ENCODE assay signal across 15 mouse cellular contexts in genomic region chr10:79991099-79991498, GRCm38 (mm10). TPM values are rescaled to one million over a fixed set of nuclear protein-coding genes. Genes with fewer than 3 reads are reported as not detected.
DNase-seq lines count a peak whose midpoint lies in the region; ATAC-seq and TF ChIP-seq lines count a peak whose summit lies in the region.
"Had no signal": no experiment of that assay in that cellular context is flagged by ENCODE, and none has a peak within 500 bp of the region (broad histone marks: within the 10 kb centered on the region; RNA-seq: fewer than 3 reads in every experiment).

No protein-coding gene starts in this region.

- DNase-seq in cerebellum, adult 11 months, result peak; percentile 13
- DNase-seq in cerebellum, adult 11-12 months, result no peak
- no peak for DNase-seq in kidney, postnatal 0 days (ENCODE audit: low spot score)
- DNase-seq in kidney, adult 18-20 months, result no peak
- no peak for DNase-seq in thymus, adult 2 months
- DNase-seq in layer of hippocampus, adult 11-12 months (ENCODE audit: low spot score), result no peak
- DNase-seq: cerebellum, postnatal 10 days; gastrocnemius, postnatal 10 days; thymus, postnatal 4 days had no signal

- H3K4me2 ChIP-seq in kidney, postnatal 0 days (ENCODE audit: low read length), result peak overlapping the region; percentile 87
- no peak overlapping the region for H3K4me2 ChIP-seq in intestine, postnatal 0 days (replicated peaks; ENCODE audit: low read depth)
- H3K4me2 ChIP-seq: hindbrain, embryonic 14.5 days; limb, embryonic 15.5 days; midbrain, embryonic 13.5 days had no signal

- 70% methylated on average over 12 of the region's 12 CpGs for WGBS in kidney, postnatal 0 days
- 73% methylated on average over 12 of the region's 12 CpGs for WGBS in intestine, postnatal 0 days
- 95% methylated on average over 12 of the region's 12 CpGs for WGBS in thymus, adult 2 months

- no peaks in the 10 kb centered on the region for H3K27me3 ChIP-seq in kidney, postnatal 0 days (ENCODE audit: insufficient read depth, low read length)
- peaks cover 22% of the 10 kb centered on the region for H3K27me3 ChIP-seq in E14TG2a.4 (ENCODE audit: insufficient read depth, low read length)
- H3K27me3 ChIP-seq in intestine, postnatal 0 days (replicated peaks; ENCODE audit: control insufficient read depth, insufficient read depth, low read length), result no peaks in the 10 kb centered on the region
- no peaks in the 10 kb centered on the region for H3K27me3 ChIP-seq in thymus, adult 2 months (ENCODE audit: control insufficient read depth, insufficient read depth, low read length)
- H3K27me3 ChIP-seq: limb, embryonic 15.5 days had no signal

- no peak overlapping the region for H3K9ac ChIP-seq in kidney, postnatal 0 days (ENCODE audit: low read depth, low read length)
- H3K9ac ChIP-seq in intestine, postnatal 0 days (ENCODE audit: low read depth, low read length), result no peak overlapping the region
- H3K9ac ChIP-seq: hindbrain, embryonic 14.5 days; limb, embryonic 15.5 days; midbrain, embryonic 13.5 days had no signal

- no peak for TF ChIP-seq POLR2A in thymus, adult 2 months (IDR thresholded peaks at IDR 0.05; ENCODE audit: control insufficient read depth, extremely low read depth, insufficient read depth, low read length, poor library complexity)

- H3K4me3 ChIP-seq in kidney, postnatal 0 days (replicated peaks; ENCODE audit: low read depth, low read length), result no peak overlapping the region
- peak overlapping the region; percentile 35; the same call in 1 of the 2 replicates for H3K4me3 ChIP-seq in E14TG2a.4 (replicated peaks; ENCODE audit: low read length)
- peak overlapping the region; percentile 2; the same call in 1 of the 2 replicates for H3K4me3 ChIP-seq in intestine, postnatal 0 days (ENCODE audit: low read depth, low read length)
- H3K4me3 ChIP-seq in thymus, adult 2 months (ENCODE audit: control insufficient read depth, insufficient read depth, low read length), result no peak overlapping the region
- H3K4me3 ChIP-seq: erythroblast, embryonic 14.5 days; limb, embryonic 15.5 days; midbrain, embryonic 13.5 days had no signal

- H3K9me3 ChIP-seq in kidney, postnatal 0 days (replicated peaks; ENCODE audit: low read length), result no peaks in the 10 kb centered on the region
- H3K9me3 ChIP-seq in E14TG2a.4 (ENCODE audit: low read length), result peaks cover 5% of the 10 kb centered on the region
- H3K9me3 ChIP-seq in intestine, postnatal 0 days (ENCODE audit: control insufficient read depth), result no peaks in the 10 kb centered on the region
- H3K9me3 ChIP-seq: limb, embryonic 15.5 days; midbrain, embryonic 13.5 days had no signal

- H3K4me1 ChIP-seq in kidney, postnatal 0 days (replicated peaks; ENCODE audit: insufficient read depth, low read length), result peaks cover 25% of the 10 kb centered on the region
- peaks cover 69% of the 10 kb centered on the region for H3K4me1 ChIP-seq in E14TG2a.4 (replicated peaks; ENCODE audit: low read depth, low read length)
- H3K4me1 ChIP-seq in intestine, postnatal 0 days (replicated peaks; ENCODE audit: control insufficient read depth, insufficient read depth, low read length), result no peaks in the 10 kb centered on the region
- H3K4me1 ChIP-seq in thymus, adult 2 months (replicated peaks; ENCODE audit: control insufficient read depth, insufficient read depth, low read length), result peaks cover 60% of the 10 kb centered on the region

- H3K27ac ChIP-seq in kidney, postnatal 0 days, result no peak overlapping the region
- H3K27ac ChIP-seq in intestine, postnatal 0 days (ENCODE audit: low read depth, low read length), result no peak overlapping the region
- H3K27ac ChIP-seq in thymus, adult 2 months (ENCODE audit: control insufficient read depth, insufficient read depth, low read length), result no peak overlapping the region
- H3K27ac ChIP-seq: hindbrain, embryonic 14.5 days; limb, embryonic 15.5 days; midbrain, embryonic 13.5 days had no signal

- no peak for TF ChIP-seq CTCF in kidney, postnatal 0 days (IDR thresholded peaks at IDR 0.05; ENCODE audit: low read depth)
- TF ChIP-seq CTCF in E14TG2a.4 (conservative IDR thresholded peaks at IDR 0.05; ENCODE audit: low read length), result no peak
- TF ChIP-seq CTCF in intestine, postnatal 0 days (IDR thresholded peaks at IDR 0.05; ENCODE audit: low read depth), result no peak
- TF ChIP-seq CTCF in thymus, adult 2 months (IDR thresholded peaks at IDR 0.05; ENCODE audit: borderline replicate concordance, control insufficient read depth, extremely low read depth, insufficient read depth, low read length, poor library complexity), result no peak

- ATAC-seq in kidney, postnatal 0 days (replicated peaks; ENCODE audit: low FRiP score, low read depth), result no peak
- ATAC-seq in intestine, postnatal 0 days, result no peak
- ATAC-seq: midbrain, embryonic 13.5 days had no signal

- peaks cover 25% of the 10 kb centered on the region; the same call in 1 of the 2 replicates for H3K36me3 ChIP-seq in kidney, postnatal 0 days (ENCODE audit: insufficient read depth, low read length)
- peaks cover 43% of the 10 kb centered on the region for H3K36me3 ChIP-seq in E14TG2a.4 (ENCODE audit: insufficient read depth, low read length)
- peaks cover 28% of the 10 kb centered on the region for H3K36me3 ChIP-seq in intestine, postnatal 0 days (ENCODE audit: control insufficient read depth, insufficient read depth)
- H3K36me3 ChIP-seq in thymus, adult 2 months (ENCODE audit: control insufficient read depth, insufficient read depth, low read length), result peaks cover 16% of the 10 kb centered on the region
- H3K36me3 ChIP-seq: midbrain, embryonic 13.5 days had no signal

RNA-seq across cellular contexts. Expression of gene Cnn2, which starts 2.7 kb away (rescaled TPM):
- 221 and 261 TPM in 2 replicates for polyA plus RNA-seq in kidney, postnatal 0 days (2015; fragmentation: Nextera tagmentation; extraction: Ambion mirVana)
- 109 and 117 TPM in 2 replicates for polyA plus RNA-seq in intestine, postnatal 0 days (2015; fragmentation: Nextera tagmentation; extraction: Ambion mirVana)
- 239 and 245 TPM in 2 replicates for polyA plus RNA-seq in thymus, adult 2 months (2012; rRNA removed)

RNA-seq across cellular contexts. Expression of gene Abca7, which starts 5.2 kb away (rescaled TPM):
- polyA plus RNA-seq in kidney, postnatal 0 days (2015; fragmentation: Nextera tagmentation; extraction: Ambion mirVana), result 2.4 and 2.6 TPM in 2 replicates
- polyA plus RNA-seq in intestine, postnatal 0 days (2015; fragmentation: Nextera tagmentation; extraction: Ambion mirVana), result 2.2 and 2.5 TPM in 2 replicates
- 79.5 and 83.5 TPM in 2 replicates for polyA plus RNA-seq in thymus, adult 2 months (2012; rRNA removed)

RNA-seq across cellular contexts. Expression of gene Tmem259, which starts 7.0 kb away (rescaled TPM):
- polyA plus RNA-seq in kidney, postnatal 0 days (2015; fragmentation: Nextera tagmentation; extraction: Ambion mirVana), result 23.7 and 26.6 TPM in 2 replicates
- 24.7 and 25.3 TPM in 2 replicates for polyA plus RNA-seq in intestine, postnatal 0 days (2015; fragmentation: Nextera tagmentation; extraction: Ambion mirVana)
- 540 and 566 TPM in 2 replicates for polyA plus RNA-seq in thymus, adult 2 months (2012; rRNA removed)

RNA-seq across cellular contexts. Expression of gene Grin3b, which starts 20.6 kb away (rescaled TPM):
- 0.17 and 0.20 TPM in 2 replicates for polyA plus RNA-seq in kidney, postnatal 0 days (2015; fragmentation: Nextera tagmentation; extraction: Ambion mirVana)
- polyA plus RNA-seq in intestine, postnatal 0 days (2015; fragmentation: Nextera tagmentation; extraction: Ambion mirVana), result 0.08 and 0.17 TPM in 2 replicates
- 0.07 and 0.14 TPM in 2 replicates for polyA plus RNA-seq in thymus, adult 2 months (2012; rRNA removed)
- polyA plus RNA-seq: erythroblast, embryonic 14.5 days had no signal

RNA-seq across cellular contexts. Expression of gene Arhgap45, which starts 25.4 kb away (rescaled TPM):
- polyA plus RNA-seq in kidney, postnatal 0 days (2015; fragmentation: Nextera tagmentation; extraction: Ambion mirVana), result 4.0 and 4.6 TPM in 2 replicates
- 1.2 and 1.3 TPM in 2 replicates for polyA plus RNA-seq in intestine, postnatal 0 days (2015; fragmentation: Nextera tagmentation; extraction: Ambion mirVana)
- 1,362 and 1,504 TPM in 2 replicates for polyA plus RNA-seq in thymus, adult 2 months (2012; rRNA removed)

Comparison
In these comparisons a context has a peak if more than half of its experiments do, and no peak if none do; other contexts are left out.
1. H3K4me3 ChIP-seq: peak in E14TG2a.4 (single experiment) and intestine, postnatal 0 days (single experiment); none in kidney, postnatal 0 days (single experiment) and thymus, adult 2 months (single experiment).
2. RNA of gene Abca7, which starts 5.2 kb away (polyA plus RNA-seq): 79.5 to 83.5 TPM in thymus, adult 2 months; 2.4 to 2.6 TPM in kidney, postnatal 0 days and 2.2 to 2.5 TPM in intestine, postnatal 0 days; every median in the first group is over 10 times any median in the second.
3. RNA of gene Tmem259, which starts 7.0 kb away (polyA plus RNA-seq): 540 to 566 TPM in thymus, adult 2 months; 23.7 to 26.6 TPM in kidney, postnatal 0 days and 24.7 to 25.3 TPM in intestine, postnatal 0 days; every median in the first group is over 10 times any median in the second.